8 mouse cellular contexts compared by ENCODE assay signal in genomic region chr8:95807331-95807843, GRCm38 (mm10). TPM values are rescaled to one million over a fixed set of nuclear protein-coding genes. Genes with fewer than 3 reads are reported as not detected.
DNase-seq lines count a peak whose midpoint lies in the region; ATAC-seq and TF ChIP-seq lines count a peak whose summit lies in the region.

TSS of gene Cnot1 (minus strand) at chr8:95807464.

- TF ChIP-seq CTCF in E14TG2a.4 (conservative IDR thresholded peaks at IDR 0.05; ENCODE audit: low read length): no peak
- no peak for TF ChIP-seq CTCF in heart, postnatal 0 days (IDR thresholded peaks at IDR 0.05; ENCODE audit: low read depth)
- no peak for TF ChIP-seq CTCF in testis, adult 2 months (IDR thresholded peaks at IDR 0.05; ENCODE audit: control insufficient read depth, insufficient read depth, insufficient replicate concordance, low read depth, low read length)

- DNase-seq in c-Kit-positive CD71-positive TER-119-positive erythroid progenitor cells, embryonic 14.5 days (ENCODE audit: low spot score): peak; percentile 95
- DNase-seq in heart, postnatal 0 days (ENCODE audit: low spot score): peak; percentile 98
- DNase-seq in kidney, postnatal 4 days: peak; percentile 95 to 97

- peak within 1 kb of the TSS; percentile 93 for H3K27ac ChIP-seq in forebrain, embryonic 12.5 days
- H3K27ac ChIP-seq in heart, postnatal 0 days (ENCODE audit: low read depth): peak within 1 kb of the TSS; percentile 99
- H3K27ac ChIP-seq in liver, embryonic 16.5 days (ENCODE audit: low read length): peak within 1 kb of the TSS; percentile 96
- peak within 1 kb of the TSS; percentile 96 for H3K27ac ChIP-seq in neural tube, embryonic 13.5 days (replicated peaks)
- peak within 1 kb of the TSS; percentile 96 for H3K27ac ChIP-seq in testis, adult 2 months (ENCODE audit: control insufficient read depth, insufficient read depth, low read depth, low read length)

- H3K4me2 ChIP-seq in forebrain, embryonic 12.5 days: peak within 1 kb of the TSS; percentile 93
- H3K4me2 ChIP-seq in heart, postnatal 0 days (ENCODE audit: low read depth, low read length): peak within 1 kb of the TSS; percentile 96
- peak within 1 kb of the TSS; percentile 94 for H3K4me2 ChIP-seq in liver, embryonic 16.5 days (ENCODE audit: low read depth, low read length)
- peak within 1 kb of the TSS; percentile 98 for H3K4me2 ChIP-seq in neural tube, embryonic 13.5 days

- peaks cover 63% of the 10 kb centered on the region for H3K4me1 ChIP-seq in E14TG2a.4 (replicated peaks; ENCODE audit: low read depth, low read length)
- H3K4me1 ChIP-seq in forebrain, embryonic 12.5 days: peaks cover 20% of the 10 kb centered on the region
- peaks cover 47% of the 10 kb centered on the region for H3K4me1 ChIP-seq in heart, postnatal 0 days (ENCODE audit: control insufficient read depth, insufficient read depth)
- peaks cover 28% of the 10 kb centered on the region for H3K4me1 ChIP-seq in liver, embryonic 16.5 days (ENCODE audit: control insufficient read depth, low read depth, low read length)
- H3K4me1 ChIP-seq in neural tube, embryonic 13.5 days (replicated peaks): peaks cover 21% of the 10 kb centered on the region
- H3K4me1 ChIP-seq in testis, adult 2 months (ENCODE audit: control insufficient read depth, insufficient read depth, low read length): peaks cover 8% of the 10 kb centered on the region; the same call in 1 of the 2 replicates

- under 1% methylated on average over 44 of the region's 44 CpGs for WGBS in forebrain, embryonic 12.5 days
- WGBS in heart, postnatal 0 days: under 1% methylated on average over 44 of the region's 44 CpGs
- WGBS in liver, embryonic 16.5 days (ENCODE audit: insufficient replicate concordance): under 1% methylated on average over 44 of the region's 44 CpGs
- whole genome bisulfite sequencing in neural tube, embryonic 13.5 days: under 1% methylated on average over 44 of the region's 44 CpGs

- H3K9ac ChIP-seq in forebrain, embryonic 12.5 days: peak within 1 kb of the TSS; percentile 98
- peak within 1 kb of the TSS; percentile 99 for H3K9ac ChIP-seq in heart, postnatal 0 days (replicated peaks; ENCODE audit: low read depth, low read length)
- H3K9ac ChIP-seq in liver, embryonic 16.5 days (ENCODE audit: low read depth, low read length): peak within 1 kb of the TSS; percentile 97
- H3K9ac ChIP-seq in neural tube, embryonic 13.5 days: peak within 1 kb of the TSS; percentile 98

- ATAC-seq in forebrain, embryonic 12.5 days (ENCODE audit: low FRiP score): peak; percentile 97
- ATAC-seq in heart, postnatal 0 days (ENCODE audit: insufficient read depth, low read depth): peak; percentile 92
- peak; percentile 95 for ATAC-seq in liver, embryonic 16.5 days (ENCODE audit: low read depth)
- ATAC-seq in neural tube, embryonic 13.5 days (ENCODE audit: low read depth): peak; percentile 98

- peak; percentile 99 for TF ChIP-seq EP300 in heart, postnatal 0 days (IDR thresholded peaks at IDR 0.05; ENCODE audit: low read depth)

- H3K4me3 ChIP-seq in E14TG2a.4 (replicated peaks; ENCODE audit: low read length): peak within 1 kb of the TSS; percentile 97
- H3K4me3 ChIP-seq in forebrain, embryonic 12.5 days (replicated peaks): peak within 1 kb of the TSS; percentile 98
- H3K4me3 ChIP-seq in heart, postnatal 0 days (ENCODE audit: low read depth, low read length): peak within 1 kb of the TSS; percentile 98
- peak within 1 kb of the TSS; percentile 92 for H3K4me3 ChIP-seq in liver, embryonic 16.5 days (ENCODE audit: low read depth, low read length)
- peak within 1 kb of the TSS; percentile 99 for H3K4me3 ChIP-seq in neural tube, embryonic 13.5 days
- peak within 1 kb of the TSS; percentile 92 for H3K4me3 ChIP-seq in testis, adult 2 months (ENCODE audit: control insufficient read depth, low read depth, low read length)

- TF ChIP-seq POLR2A in testis, adult 2 months (IDR thresholded peaks at IDR 0.05; ENCODE audit: control insufficient read depth, low read depth, low read length): peak; percentile 56

- H3K9me3 ChIP-seq in E14TG2a.4 (ENCODE audit: low read length): no peaks in the 10 kb centered on the region
- no peaks in the 10 kb centered on the region for H3K9me3 ChIP-seq in forebrain, embryonic 12.5 days
- H3K9me3 ChIP-seq in heart, postnatal 0 days (replicated peaks; ENCODE audit: control insufficient read depth, low read length): no peaks in the 10 kb centered on the region
- no peaks in the 10 kb centered on the region for H3K9me3 ChIP-seq in liver, embryonic 16.5 days (replicated peaks; ENCODE audit: control insufficient read depth, low read length)
- H3K9me3 ChIP-seq in neural tube, embryonic 13.5 days: no peaks in the 10 kb centered on the region

- no peaks in the 10 kb centered on the region for H3K27me3 ChIP-seq in E14TG2a.4 (ENCODE audit: insufficient read depth, low read length)
- H3K27me3 ChIP-seq in forebrain, embryonic 12.5 days: no peaks in the 10 kb centered on the region
- H3K27me3 ChIP-seq in heart, postnatal 0 days (ENCODE audit: control insufficient read depth, insufficient read depth, low read length): no peaks in the 10 kb centered on the region
- no peaks in the 10 kb centered on the region for H3K27me3 ChIP-seq in liver, embryonic 16.5 days (ENCODE audit: control insufficient read depth, insufficient read depth, low read depth, low read length)
- H3K27me3 ChIP-seq in neural tube, embryonic 13.5 days: no peaks in the 10 kb centered on the region
- H3K27me3 ChIP-seq in testis, adult 2 months (ENCODE audit: control insufficient read depth, insufficient read depth, low read length): no peaks in the 10 kb centered on the region

- H3K36me3 ChIP-seq in E14TG2a.4 (ENCODE audit: insufficient read depth, low read length): peaks cover 35% of the 10 kb centered on the region
- H3K36me3 ChIP-seq in forebrain, embryonic 12.5 days (replicated peaks): 0 out of 2 replicates have a peak, but pooled peaks cover 1% of the 10 kb centered on the region
- 0 out of 2 replicates have a peak, but pooled peaks cover 1% of the 10 kb centered on the region for H3K36me3 ChIP-seq in heart, postnatal 0 days (replicated peaks; ENCODE audit: control insufficient read depth, insufficient read depth, low read length)
- no peaks in the 10 kb centered on the region for H3K36me3 ChIP-seq in liver, embryonic 16.5 days (ENCODE audit: control insufficient read depth, insufficient read depth)
- no peaks in the 10 kb centered on the region for H3K36me3 ChIP-seq in neural tube, embryonic 13.5 days
- no peaks in the 10 kb centered on the region; the same call in 1 of the 2 replicates for H3K36me3 ChIP-seq in testis, adult 2 months (ENCODE audit: control insufficient read depth, insufficient read depth, low read length)

RNA-seq across cellular contexts. Expression of gene Cnot1, which starts in this region (rescaled TPM):
- polyA plus RNA-seq in forebrain, embryonic 12.5 days (2016; fragmentation: Nextera tagmentation; extraction: Ambion mirVana): 92.0 and 105 TPM in 2 replicates
- total RNA-seq in heart, postnatal 0 days (2014; rRNA removed; ENCODE audit: low replicate concordance): 203 and 290 TPM in 2 replicates
- polyA plus RNA-seq in heart, postnatal 0 days (2015; fragmentation: Nextera tagmentation; extraction: Ambion mirVana): 21.0 and 22.7 TPM in 2 replicates
- polyA plus RNA-seq in liver, embryonic 16.5 days (2015; fragmentation: Nextera tagmentation; extraction: Ambion mirVana): 29.6 and 30.6 TPM in 2 replicates
- 42.9 and 43.9 TPM in 2 replicates for polyA plus RNA-seq in neural tube, embryonic 13.5 days (2015; fragmentation: Nextera tagmentation; extraction: Ambion mirVana)
- 205 and 236 TPM in 2 replicates for polyA plus RNA-seq in testis, adult 2 months (2012; rRNA removed)

Comparison
In these comparisons a context has a peak if more than half of its experiments do, and no peak if none do; other contexts are left out.
1. Peak in every context shown above with its lines: DNase-seq, ATAC-seq, H3K4me3 ChIP-seq and H3K27ac ChIP-seq.